Mouse (Mus musculus): Measurements from ENCODE around the gene Gm12185. TPM values are rescaled to one million over a fixed set of nuclear protein-coding genes. Genes with fewer than 3 reads are reported as not detected.
"Not testable (repeated sequence)": the region's sequence is repeated elsewhere in the genome, so short reads cannot be mapped to it uniquely, and the experiment has no call there.

The Gm12185 gene
- not detected in 2 replicates for polyA plus RNA-seq (2012)

GRCm38 (mm10) chr11:48991740-48992520 is at the start of gene Gm12185:
Gm12185 (minus strand) TSS chr11:48992226.
- not testable (repeated sequence) for H3K4me3 ChIP-seq (replicated peaks); H3K9me3 ChIP-seq (ENCODE audit: control insufficient read depth, low read length); H3K27me3 ChIP-seq (ENCODE audit: control insufficient read depth); H3K36me3 ChIP-seq (ENCODE audit: control insufficient read depth); H3K4me1 ChIP-seq (ENCODE audit: control insufficient read depth)

DNA sequence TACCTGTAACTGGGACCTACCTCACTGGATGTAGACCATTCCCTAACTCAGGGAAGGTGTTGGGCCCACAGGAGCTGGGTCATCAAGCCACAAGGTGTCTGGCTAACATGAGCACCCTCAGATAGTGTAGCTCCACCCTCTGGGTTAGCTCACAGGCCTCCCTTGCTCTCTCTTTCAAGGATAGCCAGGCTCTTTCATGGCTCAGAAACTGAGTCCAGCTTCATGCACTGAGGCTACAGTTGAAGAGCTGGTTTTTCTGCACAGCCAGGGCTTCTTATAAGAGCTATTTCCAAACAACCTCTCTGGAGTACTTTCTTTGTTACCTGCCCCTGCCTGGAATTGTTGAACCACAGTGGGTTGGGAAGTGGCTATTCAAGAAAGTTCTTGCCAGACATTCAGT is 20.0 kb upstream of the Gm12185 start:
- H3K4me1 ChIP-seq (ENCODE audit: control insufficient read depth); H3K36me3 ChIP-seq (ENCODE audit: control insufficient read depth); H3K27me3 ChIP-seq (ENCODE audit: control insufficient read depth); H3K9me3 ChIP-seq (ENCODE audit: control insufficient read depth, low read length); H3K4me3 ChIP-seq (replicated peaks): not testable (repeated sequence)

- H3K36me3 ChIP-seq (ENCODE audit: control insufficient read depth): not testable (repeated sequence)
Measured at GRCm38 (mm10) chr11:49006785-49007184, 14.8 kb upstream of the Gm12185 start.

GRCm38 (mm10) chr11:49006317-49006716 is 14.3 kb upstream of the Gm12185 start:
- H3K4me3 ChIP-seq (replicated peaks); H3K27me3 ChIP-seq (ENCODE audit: control insufficient read depth); H3K4me1 ChIP-seq (ENCODE audit: control insufficient read depth); H3K9me3 ChIP-seq (ENCODE audit: control insufficient read depth, low read length); H3K36me3 ChIP-seq (ENCODE audit: control insufficient read depth): not testable (repeated sequence)

More at GRCm38 (mm10) chr11:49006785-49007184, 14.8 kb upstream of the Gm12185 start:
- not testable (repeated sequence) for H3K4me3 ChIP-seq (replicated peaks); H3K4me1 ChIP-seq (ENCODE audit: control insufficient read depth); H3K9me3 ChIP-seq (ENCODE audit: control insufficient read depth, low read length); H3K27me3 ChIP-seq (ENCODE audit: control insufficient read depth)

GRCm38 (mm10) chr11:49000411-49000810 is 8.4 kb upstream of the Gm12185 start:
- not testable (repeated sequence) for H3K27me3 ChIP-seq (ENCODE audit: control insufficient read depth); H3K36me3 ChIP-seq (ENCODE audit: control insufficient read depth); H3K9me3 ChIP-seq (ENCODE audit: control insufficient read depth, low read length); H3K4me3 ChIP-seq (replicated peaks); H3K4me1 ChIP-seq (ENCODE audit: control insufficient read depth)

GRCm38 (mm10) chr11:48994018-48994417 is 2.0 kb upstream of the Gm12185 start, which contains the start of gene Tgtp1:
Tgtp1 (minus strand) TSS chr11:48994172.
- not testable (repeated sequence) for H3K9me3 ChIP-seq (ENCODE audit: control insufficient read depth, low read length); H3K36me3 ChIP-seq (ENCODE audit: control insufficient read depth); H3K27me3 ChIP-seq (ENCODE audit: control insufficient read depth); H3K4me3 ChIP-seq (replicated peaks); H3K4me1 ChIP-seq (ENCODE audit: control insufficient read depth)

- not testable (repeated sequence) for H3K9me3 ChIP-seq (ENCODE audit: control insufficient read depth, low read length); H3K4me1 ChIP-seq (ENCODE audit: control insufficient read depth); H3K27me3 ChIP-seq (ENCODE audit: control insufficient read depth); H3K4me3 ChIP-seq (replicated peaks); H3K36me3 ChIP-seq (ENCODE audit: control insufficient read depth)
Measured at GRCm38 (mm10) chr11:48993296-48993695, 1.3 kb upstream of the Gm12185 start.

DNA sequence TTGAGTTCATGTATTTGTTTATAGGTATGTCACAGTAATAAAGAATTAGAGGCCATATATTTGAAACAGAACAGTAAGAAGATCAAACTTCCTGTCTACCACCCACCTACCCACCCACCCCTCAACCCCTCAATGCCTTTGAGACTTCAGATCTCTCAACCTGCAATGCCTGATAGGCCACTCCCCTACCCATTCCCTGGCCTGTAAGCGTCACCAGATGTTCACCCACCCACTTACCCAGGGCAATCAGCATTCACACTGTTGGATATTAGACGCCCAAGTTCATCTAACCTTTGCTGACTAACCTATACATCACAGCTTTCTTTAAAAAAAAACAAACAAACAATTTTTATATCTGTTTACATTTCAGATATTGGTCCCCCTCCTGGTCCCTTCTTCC is 2.0 kb downstream of the Gm12185 start:
- not testable (repeated sequence) for H3K9me3 ChIP-seq (ENCODE audit: control insufficient read depth, low read length); H3K4me3 ChIP-seq (replicated peaks); H3K4me1 ChIP-seq (ENCODE audit: control insufficient read depth); H3K27me3 ChIP-seq (ENCODE audit: control insufficient read depth); H3K36me3 ChIP-seq (ENCODE audit: control insufficient read depth)

- H3K9me3 ChIP-seq (ENCODE audit: control insufficient read depth, low read length); H3K4me3 ChIP-seq (replicated peaks); H3K4me1 ChIP-seq (ENCODE audit: control insufficient read depth); H3K27me3 ChIP-seq (ENCODE audit: control insufficient read depth); H3K36me3 ChIP-seq (ENCODE audit: control insufficient read depth): not testable (repeated sequence)
Measured at GRCm38 (mm10) chr11:48988219-48988618, 3.8 kb downstream of the Gm12185 start.

DNA sequence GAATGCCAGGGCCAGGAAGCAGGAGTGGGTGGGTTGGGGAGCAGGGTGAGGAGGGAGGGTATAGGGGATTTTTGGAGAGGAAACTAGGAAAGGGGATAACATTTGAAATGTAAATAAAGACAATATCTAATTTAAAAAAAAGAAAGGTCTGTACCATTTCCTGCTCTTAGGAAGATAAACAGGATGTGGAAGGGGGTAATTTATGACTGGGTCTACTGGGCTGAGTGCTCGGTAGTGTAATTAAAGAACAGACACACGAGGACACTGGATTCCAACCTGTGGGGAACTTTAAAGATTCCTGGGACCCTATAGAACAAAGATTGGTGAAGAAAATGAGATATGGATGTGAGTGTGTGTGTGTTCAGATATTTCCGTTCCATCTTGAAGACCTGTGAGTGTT is 9.2 kb downstream of the Gm12185 start:
- not testable (repeated sequence) for H3K27me3 ChIP-seq (ENCODE audit: control insufficient read depth); H3K36me3 ChIP-seq (ENCODE audit: control insufficient read depth); H3K4me1 ChIP-seq (ENCODE audit: control insufficient read depth); H3K9me3 ChIP-seq (ENCODE audit: control insufficient read depth, low read length); H3K4me3 ChIP-seq (replicated peaks)

DNA sequence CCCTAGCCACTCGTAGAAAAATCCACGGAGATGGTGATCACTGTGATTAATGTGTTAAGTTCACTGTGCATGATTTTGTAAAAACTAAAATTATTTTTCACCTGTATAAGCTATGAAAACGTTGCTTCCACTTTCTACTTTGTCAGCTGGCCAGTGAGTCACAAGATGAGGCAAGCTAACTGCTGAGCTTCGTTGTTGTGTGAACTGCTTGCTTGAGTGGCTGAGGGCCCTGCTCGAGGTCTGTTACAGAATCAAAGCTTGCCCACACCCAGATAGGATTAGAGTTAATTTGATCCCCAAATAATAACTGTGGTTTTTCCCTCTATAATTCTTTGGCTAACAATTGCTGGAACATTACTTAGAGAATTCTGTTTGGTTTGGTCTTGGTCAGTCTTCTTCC is 12.0 kb downstream of the Gm12185 start:
- not testable (repeated sequence) for H3K4me3 ChIP-seq (replicated peaks); H3K9me3 ChIP-seq (ENCODE audit: control insufficient read depth, low read length); H3K36me3 ChIP-seq (ENCODE audit: control insufficient read depth); H3K4me1 ChIP-seq (ENCODE audit: control insufficient read depth); H3K27me3 ChIP-seq (ENCODE audit: control insufficient read depth)

GRCm38 (mm10) chr11:48979251-48979650 is 12.8 kb downstream of the Gm12185 start, which contains the start of gene 9930111J21Rik1:
9930111J21Rik1 (minus strand) TSS chr11:48979398.
- not testable (repeated sequence) for H3K4me1 ChIP-seq (ENCODE audit: control insufficient read depth); H3K4me3 ChIP-seq (replicated peaks); H3K27me3 ChIP-seq (ENCODE audit: control insufficient read depth); H3K36me3 ChIP-seq (ENCODE audit: control insufficient read depth); H3K9me3 ChIP-seq (ENCODE audit: control insufficient read depth, low read length)

DNA sequence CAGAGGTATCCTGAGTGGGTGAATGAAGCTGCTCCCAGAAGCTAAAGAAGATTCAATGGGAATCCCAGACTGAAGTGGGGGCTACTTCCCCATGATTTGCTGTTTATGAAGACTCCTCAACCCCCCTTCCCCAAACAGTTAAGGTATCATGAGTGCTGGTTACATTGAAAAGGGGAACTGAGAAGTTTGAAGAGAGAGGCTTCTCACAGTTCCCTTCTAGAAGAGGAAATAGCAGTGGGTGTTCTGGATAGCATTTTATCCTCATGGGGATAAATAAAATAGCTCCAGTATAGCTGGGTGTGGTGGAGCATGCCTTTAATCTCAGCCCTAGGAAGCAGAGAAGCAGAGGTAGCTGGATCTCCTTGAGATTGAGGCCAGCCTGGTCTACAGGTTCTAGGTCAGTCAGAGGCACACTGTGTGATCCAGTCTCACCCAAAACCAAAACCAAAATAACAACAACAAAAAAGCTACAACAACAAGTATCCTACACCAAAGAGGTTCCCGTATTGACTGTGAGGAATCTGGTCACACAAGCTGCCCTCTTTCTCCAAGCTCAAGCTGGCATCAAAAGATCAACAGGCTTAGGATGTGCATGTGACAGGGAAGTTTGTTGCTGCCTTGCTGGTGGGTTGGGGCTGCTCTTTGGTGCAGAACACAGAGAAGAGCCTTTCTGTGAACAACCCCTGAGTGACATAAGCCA is 13.6 kb downstream of the Gm12185 start, which contains the start of gene Olfr56:
Gene Olfr56 (plus strand): TSS at position 650 of the 700 bp plus-strand sequence.
- H3K27me3 ChIP-seq (ENCODE audit: control insufficient read depth); H3K4me3 ChIP-seq (replicated peaks); H3K4me1 ChIP-seq (ENCODE audit: control insufficient read depth); H3K9me3 ChIP-seq (ENCODE audit: control insufficient read depth, low read length); H3K36me3 ChIP-seq (ENCODE audit: control insufficient read depth): not testable (repeated sequence)

DNA sequence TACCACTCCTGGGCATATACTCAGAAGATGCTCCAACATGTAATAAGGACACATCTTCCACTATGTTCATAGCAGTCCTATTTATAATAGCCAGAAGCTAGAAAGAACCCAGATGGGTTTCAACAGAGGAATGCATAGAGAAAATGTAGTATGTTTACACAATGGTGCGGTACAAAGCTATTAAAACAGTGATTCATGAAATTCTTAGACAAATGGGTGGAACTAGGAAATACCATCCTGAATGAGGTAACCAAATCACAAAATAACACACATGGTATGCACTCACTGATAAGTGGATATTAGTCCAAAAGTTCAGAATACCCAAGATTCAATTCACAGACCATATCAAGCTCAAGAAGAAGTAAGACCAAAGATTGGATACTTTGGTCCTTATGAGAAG is 17.3 kb downstream of the Gm12185 start:
- H3K9me3 ChIP-seq (ENCODE audit: control insufficient read depth, low read length); H3K36me3 ChIP-seq (ENCODE audit: control insufficient read depth); H3K4me1 ChIP-seq (ENCODE audit: control insufficient read depth); H3K4me3 ChIP-seq (replicated peaks); H3K27me3 ChIP-seq (ENCODE audit: control insufficient read depth): not testable (repeated sequence)

DNA sequence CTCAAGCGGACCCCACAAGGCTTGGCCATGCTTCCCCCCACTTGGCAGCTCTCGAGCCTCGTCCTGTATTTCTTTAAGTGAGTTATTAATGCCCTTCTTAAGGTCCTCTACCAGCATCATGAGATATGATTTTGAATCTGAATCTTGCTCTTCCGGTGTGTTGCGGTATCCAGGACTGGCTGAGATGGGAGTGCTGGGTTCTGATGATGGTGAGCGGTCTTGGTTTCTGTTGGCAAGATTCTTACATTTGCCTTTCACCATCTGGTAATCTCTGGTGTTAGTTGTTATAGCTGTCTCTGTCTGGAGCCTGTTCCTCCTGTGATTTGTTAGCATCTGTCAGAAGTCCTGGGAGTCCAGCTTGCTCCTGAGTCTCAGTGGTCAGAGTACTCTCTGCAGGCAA is 45.9 kb downstream of the Gm12185 start, which contains the start of gene Psme2b:
Gene Psme2b (minus strand): TSS at position 101 of the 400 bp plus-strand sequence.
- not testable (repeated sequence) for H3K4me1 ChIP-seq (ENCODE audit: control insufficient read depth); H3K4me3 ChIP-seq (replicated peaks); H3K9me3 ChIP-seq (ENCODE audit: control insufficient read depth, low read length); H3K36me3 ChIP-seq (ENCODE audit: control insufficient read depth); H3K27me3 ChIP-seq (ENCODE audit: control insufficient read depth)

All from erythroblast, embryonic 14.5 days (primary cell).